Mouse (Mus musculus): Measurements from ENCODE around the gene Nup153.

DNA sequence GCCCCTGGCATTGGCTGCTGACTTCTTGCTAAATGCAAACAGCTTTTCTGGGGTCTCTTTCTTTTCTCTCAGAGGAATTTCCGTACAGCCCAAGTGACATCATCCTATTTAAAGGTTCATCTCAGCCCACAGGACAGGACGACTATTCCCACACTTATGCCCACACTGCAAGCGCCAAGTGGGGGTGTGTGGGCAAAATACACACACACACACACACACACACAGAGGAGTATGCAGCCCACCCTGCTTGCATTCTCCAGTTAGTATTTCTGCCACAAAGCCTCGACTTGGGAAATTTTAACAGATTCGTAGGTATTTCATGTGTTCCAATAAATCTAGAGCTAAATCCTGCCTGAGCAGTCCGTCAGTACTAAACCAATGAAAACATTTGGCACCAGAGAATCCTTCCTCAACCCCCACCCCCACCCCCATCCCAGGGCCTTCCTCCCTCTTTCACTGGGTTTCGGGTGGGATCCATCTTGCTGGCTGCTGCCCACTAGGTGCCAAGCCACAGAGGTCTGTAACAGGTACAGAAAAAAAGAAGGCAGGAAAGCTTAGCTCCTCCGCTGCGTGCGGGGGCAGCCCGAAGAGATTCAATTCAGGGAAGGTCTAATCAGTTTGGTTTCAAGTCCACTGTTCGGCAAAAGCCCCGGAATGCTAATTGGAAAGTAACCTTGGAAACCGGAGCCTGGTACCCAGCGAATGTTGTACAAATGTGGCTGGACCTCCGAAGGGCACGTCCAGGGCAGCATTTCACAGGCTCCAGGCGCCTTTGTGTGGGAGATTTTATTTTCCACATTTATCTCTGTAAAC is 94.2 kb downstream of the Nup153 start:
- TF ChIP-seq CTCF (IDR thresholded peaks at IDR 0.05; ENCODE audit: extremely low read depth, insufficient read depth, insufficient read length, insufficient replicate concordance) = no peak
- no peak for TF ChIP-seq POLR2A (IDR thresholded peaks at IDR 0.05; ENCODE audit: low read depth, low read length)

Measured in spleen, adult 2 months (tissue).